Mouse (Mus musculus) layer of hippocampus, adult 9-11 months (tissue): Measurements from ENCODE around the gene Braf.

Source experiments
- DNase-seq: peaks from one replicate; pipeline ENCODE4 v3.0.0; 2022

The Braf gene

GRCm38 (mm10) chr6:39606862-39607261 lies 118.4 kb downstream of the Braf start:
- no peak for DNase-seq

- DNase-seq = no peak
These were observed 119.2 kb downstream of the Braf start for GRCm38 (mm10) chr6:39606056-39606455.

DNA sequence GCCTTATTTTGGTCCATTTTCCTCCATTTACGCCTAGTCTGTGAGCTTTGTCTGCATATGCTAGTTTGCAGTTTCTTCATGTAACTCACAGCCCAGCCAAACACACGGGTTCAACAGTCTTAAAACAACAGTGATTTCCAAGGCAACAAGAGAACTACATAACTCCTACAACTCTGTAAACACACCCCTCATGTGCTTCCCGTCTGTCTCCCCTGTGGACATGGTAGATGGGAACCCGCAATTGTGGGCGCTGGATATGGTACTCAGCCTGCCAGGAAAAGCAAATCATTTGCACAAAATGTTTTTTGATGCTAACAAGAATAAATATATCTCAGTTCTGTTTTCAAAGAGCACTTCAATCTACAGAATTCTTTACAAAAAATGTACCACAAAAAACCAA lies 120.7 kb downstream of the Braf start:
- DNase-seq = peak; percentile 75

DNA sequence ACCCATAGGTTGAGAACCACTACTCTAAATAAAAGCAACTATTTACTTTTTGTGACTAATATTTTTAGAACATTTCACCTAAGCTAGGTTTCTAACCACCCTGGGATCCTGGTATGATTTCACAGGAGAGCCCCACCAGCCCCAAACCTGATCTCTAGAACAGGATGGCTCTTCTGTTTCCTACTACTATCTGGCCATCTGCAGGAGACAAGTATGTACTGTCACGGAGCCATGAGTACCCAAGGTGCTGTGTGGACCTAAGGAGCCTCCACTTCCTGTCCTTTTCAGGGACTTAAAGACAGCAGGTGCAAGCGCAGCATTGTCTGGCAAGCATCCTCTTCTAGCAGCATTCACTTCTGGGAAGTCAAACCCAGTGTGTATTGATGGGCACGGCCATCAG lies 123.4 kb downstream of the Braf start:
- no peak for DNase-seq

DNA sequence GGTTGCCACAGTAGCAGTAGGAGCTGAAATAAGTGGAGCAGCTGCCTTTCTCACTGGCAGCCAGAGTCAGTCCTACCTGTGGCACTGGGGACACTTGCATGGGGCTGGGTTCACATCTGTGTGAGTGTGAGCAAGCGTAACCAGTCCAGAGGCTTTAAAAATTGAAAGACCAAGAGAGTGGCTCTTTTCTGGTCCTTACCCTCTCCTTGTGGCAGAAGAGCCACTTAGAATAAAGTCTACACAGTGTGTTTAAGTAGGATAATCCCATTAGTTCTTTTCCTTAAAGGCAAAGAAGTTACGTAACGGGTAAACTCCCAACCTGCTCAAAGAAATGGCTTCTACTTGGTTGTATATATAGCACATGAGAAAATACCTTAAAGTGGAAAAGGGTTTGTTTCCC lies 124.4 kb downstream of the Braf start:
- no peak for DNase-seq

- DNase-seq = peak; percentile 95
These were observed 132.7 kb downstream of the Braf start, which contains the start of gene Ndufb2 for GRCm38 (mm10) chr6:39592401-39593214. Gene Ndufb2, plus strand, starts transcription at chr6:39592574.

DNA sequence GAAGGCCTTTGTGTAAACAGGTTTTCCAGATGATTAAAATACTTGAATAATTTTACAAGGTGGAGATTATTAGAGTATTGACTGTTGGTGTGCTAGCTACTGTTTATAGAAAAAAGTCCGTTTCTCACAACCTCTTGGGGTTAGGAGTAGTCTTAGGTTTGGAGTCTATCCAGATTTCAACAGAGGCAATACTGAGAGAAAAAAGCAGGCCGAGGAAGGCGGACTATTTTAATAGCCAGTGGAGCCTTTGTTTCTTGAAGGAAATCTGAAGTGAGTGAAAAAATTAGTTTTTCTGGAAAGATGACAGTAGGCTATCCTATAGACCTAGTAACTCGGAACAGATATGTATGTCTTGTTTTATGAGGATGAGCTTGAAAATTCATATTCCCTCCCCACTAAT lies 133.8 kb downstream of the Braf start:
- no peak for DNase-seq

DNA sequence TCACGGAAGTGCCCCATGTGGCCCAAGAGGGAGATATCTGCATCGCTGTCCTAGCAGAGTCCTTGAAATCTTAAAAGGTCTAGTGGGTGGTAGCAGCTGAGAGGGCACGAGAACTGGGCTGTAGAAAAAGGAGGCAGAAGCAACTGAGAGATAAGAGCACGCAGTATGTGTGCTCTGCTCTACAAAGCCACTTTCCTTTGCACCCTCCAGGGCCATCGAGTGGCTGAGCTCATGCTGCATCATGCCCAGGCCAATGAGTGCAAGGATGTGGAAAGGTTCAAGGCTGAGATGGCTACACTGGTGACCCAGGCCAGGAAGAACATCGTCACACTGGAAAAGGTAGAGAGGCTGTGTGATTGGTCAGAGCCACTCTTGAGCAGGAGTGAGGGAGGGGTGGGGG lies 139.7 kb downstream of the Braf start, which contains the start of gene Gm42420:
Gm42420 (plus strand) TSS at position 237 of the 400 bp plus-strand sequence.
- DNase-seq = no peak

GRCm38 (mm10) chr6:39581087-39581784 lies 144.0 kb downstream of the Braf start:
- DNase-seq = no peak

DNA sequence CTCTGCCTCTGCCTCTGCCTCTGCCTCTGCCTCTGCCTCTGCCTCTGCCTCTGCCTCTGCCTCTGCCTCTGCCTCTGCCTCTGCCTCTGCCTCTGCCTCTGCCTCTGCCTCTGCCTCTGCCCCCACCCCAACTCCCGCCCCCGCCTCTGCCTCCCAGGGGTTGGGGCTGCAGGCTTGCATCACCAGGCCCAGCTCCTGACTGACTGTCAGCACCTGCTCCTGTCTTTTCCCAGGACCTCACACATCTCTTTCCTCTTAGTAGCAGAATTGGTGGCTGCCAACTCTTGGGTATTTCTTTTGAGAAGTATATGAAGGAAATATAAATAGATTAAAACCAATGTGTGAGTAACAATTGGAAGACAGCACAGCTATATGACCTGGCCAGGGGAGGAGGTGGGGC lies 144.7 kb downstream of the Braf start:
- no peak for DNase-seq

GRCm38 (mm10) chr6:39579552-39579951 lies 145.7 kb downstream of the Braf start:
- DNase-seq = no peak

DNA sequence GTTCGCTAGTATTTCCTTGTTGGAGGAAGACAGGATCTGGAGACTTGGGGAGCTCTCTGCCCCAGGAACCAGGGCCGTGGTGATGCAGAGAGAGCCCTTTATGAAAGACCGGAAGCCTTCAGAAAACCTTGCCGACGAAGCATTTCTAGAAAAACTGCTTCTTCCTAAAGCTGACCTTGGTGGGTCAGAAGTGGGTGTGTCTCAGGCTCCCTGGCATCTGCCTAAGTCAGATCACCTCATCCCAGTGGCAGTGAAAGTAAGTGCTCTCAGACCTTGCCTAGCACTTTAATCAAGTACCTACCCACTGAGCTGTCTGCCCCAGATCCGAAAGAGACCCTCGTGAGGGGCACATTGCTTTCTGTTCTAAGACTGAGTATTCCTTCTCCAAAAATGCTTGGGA lies 150.3 kb downstream of the Braf start:
- DNase-seq = no peak

GRCm38 (mm10) chr6:39574555-39574869 lies 150.8 kb downstream of the Braf start:
- no peak for DNase-seq

- peak; percentile 83 for DNase-seq
These were observed 151.3 kb downstream of the Braf start, which contains the start of gene Adck2 for GRCm38 (mm10) chr6:39573791-39574554. Gene Adck2, plus strand, starts transcription at chr6:39573873.

- no peak for DNase-seq
These were observed 154.8 kb downstream of the Braf start for GRCm38 (mm10) chr6:39570426-39570825.

GRCm38 (mm10) chr6:39567528-39567927 lies 157.7 kb downstream of the Braf start:
- no peak for DNase-seq

- DNase-seq = peak; percentile 92
These were observed 162.9 kb downstream of the Braf start for GRCm38 (mm10) chr6:39562166-39563015.

- no peak for DNase-seq
These were observed 165.9 kb downstream of the Braf start for GRCm38 (mm10) chr6:39559276-39559939.

GRCm38 (mm10) chr6:39557723-39558261 lies 167.5 kb downstream of the Braf start, which contains the start of gene Dennd2a:
Gene Dennd2a, minus strand, starts transcription at chr6:39557867.
- peak; percentile 89 for DNase-seq

- DNase-seq = no peak
These were observed 168.2 kb downstream of the Braf start for GRCm38 (mm10) chr6:39556900-39557659.

DNA sequence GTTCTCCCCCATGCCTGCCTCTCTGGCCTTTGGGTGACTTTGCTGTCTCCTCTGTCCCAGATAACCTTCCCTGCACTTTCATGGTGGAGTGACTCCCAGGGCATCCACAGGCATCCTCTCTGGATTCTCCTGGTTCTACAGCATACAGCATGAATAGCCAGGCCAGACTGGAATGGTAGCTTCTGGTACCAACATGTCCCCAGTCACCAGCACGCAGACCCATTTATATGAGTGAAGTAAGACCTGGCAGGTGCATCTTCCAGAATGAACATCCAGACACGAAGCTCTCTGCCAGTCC lies 169.7 kb downstream of the Braf start:
- DNase-seq = no peak
